Mouse (Mus musculus): ENCODE data around the gene Rangrf. TPM values are rescaled to one million over a fixed set of nuclear protein-coding genes. Genes with fewer than 3 reads are reported as not detected.

Gene Rangrf
- polyA plus RNA-seq, 1 experiment, result 1,176 TPM

DNA sequence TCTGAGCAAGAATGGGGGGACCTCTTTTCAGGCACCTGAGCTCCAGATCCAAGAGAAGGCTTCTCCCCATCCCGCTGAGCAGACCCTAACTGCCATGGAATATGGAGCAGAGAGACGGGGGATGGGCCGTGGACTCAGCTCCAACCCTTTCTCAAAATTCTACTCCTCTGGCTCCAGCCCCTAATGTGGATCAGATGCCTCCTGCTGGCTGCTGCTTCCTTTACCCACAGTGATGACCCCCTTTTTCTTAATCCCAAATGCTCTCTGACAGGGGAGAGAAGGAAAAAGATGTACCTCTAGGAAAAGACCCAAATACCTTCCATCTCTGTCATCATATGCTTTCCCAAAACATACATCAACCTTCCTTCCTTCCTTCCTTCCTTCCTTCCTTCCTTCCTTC is 48.0 kb downstream of the Rangrf start, which contains the start of gene Odf4:
TSS of gene Odf4 (minus strand) at position 101 of the 400 bp plus-strand sequence.
- H3K27me3 ChIP-seq (ENCODE audit: control insufficient read depth, insufficient read depth, low read length), result no peaks in the 10 kb centered on the region
- peaks cover 8% of the 10 kb centered on the region for H3K4me1 ChIP-seq (ENCODE audit: control insufficient read depth, insufficient read depth, low read length)
- peaks cover 7% of the 10 kb centered on the region for H3K36me3 ChIP-seq (ENCODE audit: control insufficient read depth, insufficient read depth, low read length)
- H3K4me3 ChIP-seq (ENCODE audit: control insufficient read depth, low read depth, low read length), result peak within 1 kb of the TSS; percentile 95
- TF ChIP-seq POLR2A (IDR thresholded peaks at IDR 0.05; ENCODE audit: control insufficient read depth, low read depth, low read length) (peak; percentile 76), CTCF (IDR thresholded peaks at IDR 0.05; ENCODE audit: control insufficient read depth, insufficient read depth, insufficient replicate concordance, low read depth, low read length) (no peak)
- H3K27ac ChIP-seq (ENCODE audit: control insufficient read depth, insufficient read depth, low read depth, low read length), result peak within 1 kb of the TSS; percentile 99

GRCm38 (mm10) chr11:68924749-68925148 is 50.2 kb downstream of the Rangrf start:
- H3K27me3 ChIP-seq (ENCODE audit: control insufficient read depth, insufficient read depth, low read length), result no peaks in the 10 kb centered on the region
- peak overlapping the region; percentile 46 for H3K4me3 ChIP-seq (ENCODE audit: control insufficient read depth, low read depth, low read length)
- TF ChIP-seq CTCF (IDR thresholded peaks at IDR 0.05; ENCODE audit: control insufficient read depth, insufficient read depth, insufficient replicate concordance, low read depth, low read length) (no peak), POLR2A (IDR thresholded peaks at IDR 0.05; ENCODE audit: control insufficient read depth, low read depth, low read length) (no peak)
- peaks cover 8% of the 10 kb centered on the region for H3K4me1 ChIP-seq (ENCODE audit: control insufficient read depth, insufficient read depth, low read length)
- no peak overlapping the region for H3K27ac ChIP-seq (ENCODE audit: control insufficient read depth, insufficient read depth, low read depth, low read length)
- H3K36me3 ChIP-seq (ENCODE audit: control insufficient read depth, insufficient read depth, low read length), result peaks cover 7% of the 10 kb centered on the region

GRCm38 (mm10) chr11:68923191-68923590 is 51.8 kb downstream of the Rangrf start:
- Histone ChIP-seq H3K4me3 (ENCODE audit: control insufficient read depth, low read depth, low read length) (no peak overlapping the region), H3K4me1 (ENCODE audit: control insufficient read depth, insufficient read depth, low read length) (peaks cover 8% of the 10 kb centered on the region), H3K27ac (ENCODE audit: control insufficient read depth, insufficient read depth, low read depth, low read length) (no peak overlapping the region), H3K36me3 (ENCODE audit: control insufficient read depth, insufficient read depth, low read length) (peaks cover 7% of the 10 kb centered on the region), H3K27me3 (ENCODE audit: control insufficient read depth, insufficient read depth, low read length) (no peaks in the 10 kb centered on the region)
- TF ChIP-seq POLR2A (IDR thresholded peaks at IDR 0.05; ENCODE audit: control insufficient read depth, low read depth, low read length), result no peak
- TF ChIP-seq CTCF (IDR thresholded peaks at IDR 0.05; ENCODE audit: control insufficient read depth, insufficient read depth, insufficient replicate concordance, low read depth, low read length), result no peak

Other genes starting within 250 kb of the Rangrf start
- 73.8 and 80.3 TPM in 2 replicates for gene Ndel1, start 103.3 kb downstream of the Rangrf start, polyA plus RNA-seq (2012; rRNA removed)
- 1.1 TPM in 2 replicates for gene Rnf222, start 86.6 kb downstream of the Rangrf start, polyA plus RNA-seq (2012; rRNA removed)
- gene Rpl26, start 73.6 kb downstream of the Rangrf start, polyA plus RNA-seq (2012; rRNA removed), result 938 and 997 TPM in 2 replicates
- gene Odf4, start 48.1 kb downstream of the Rangrf start, polyA plus RNA-seq (2012; rRNA removed), result 506 and 512 TPM in 2 replicates
- 3.7 and 3.8 TPM in 2 replicates for gene Arhgef15, start 17.7 kb downstream of the Rangrf start, polyA plus RNA-seq (2012; rRNA removed)
- gene Slc25a35, start 7.1 kb downstream of the Rangrf start, polyA plus RNA-seq (2012; rRNA removed), result 40.8 and 56.4 TPM in 2 replicates
- gene Pfas, start 33.3 kb upstream of the Rangrf start, polyA plus RNA-seq (2012; rRNA removed), result 9.6 and 11.8 TPM in 2 replicates
- gene Ctc1, start 40.7 kb upstream of the Rangrf start, polyA plus RNA-seq (2012; rRNA removed), result 44.5 and 44.9 TPM in 2 replicates
- 15.2 and 17.9 TPM in 2 replicates for gene Aurkb, start 70.5 kb upstream of the Rangrf start, polyA plus RNA-seq (2012; rRNA removed)
- 13.4 and 15.8 TPM in 2 replicates for gene Borcs6, start 84.5 kb upstream of the Rangrf start, polyA plus RNA-seq (2012; rRNA removed)
- gene Tmem107, start 95.6 kb upstream of the Rangrf start, polyA plus RNA-seq (2012; rRNA removed), result 135 and 142 TPM in 2 replicates
- 36.3 and 43.1 TPM in 2 replicates for gene Vamp2, start 113.3 kb upstream of the Rangrf start, polyA plus RNA-seq (2012; rRNA removed)
- 103 and 106 TPM in 2 replicates for gene Per1, start 120.0 kb upstream of the Rangrf start, polyA plus RNA-seq (2012; rRNA removed)
- gene Hes7, start 145.2 kb upstream of the Rangrf start, polyA plus RNA-seq (2012; rRNA removed), result 0.17 TPM in 2 replicates
- 0.24 and 0.28 TPM in 2 replicates for gene 9130213A22Rik, start 147.4 kb upstream of the Rangrf start, polyA plus RNA-seq (2012; rRNA removed)
- gene Aloxe3, start 150.7 kb upstream of the Rangrf start, polyA plus RNA-seq (2012; rRNA removed), result 6.1 and 7.0 TPM in 2 replicates
- gene Alox12b, start 181.8 kb upstream of the Rangrf start, polyA plus RNA-seq (2012; rRNA removed), result 0.29 and 0.49 TPM in 2 replicates
- gene Alox8, start 222.7 kb upstream of the Rangrf start, polyA plus RNA-seq (2012; rRNA removed), result 0.05 and 0.06 TPM in 2 replicates

Data from testis, adult 2 months (tissue).